30 mouse cellular contexts compared by ENCODE assay signal in genomic region chr12:54637033-54637432, GRCm38 (mm10). TPM values are rescaled to one million over a fixed set of nuclear protein-coding genes. Genes with fewer than 3 reads are reported as not detected.
DNase-seq lines count a peak whose midpoint lies in the region; ATAC-seq and TF ChIP-seq lines count a peak whose summit lies in the region.
"Had no signal": no experiment of that assay in that cellular context is flagged by ENCODE, and none has a peak within 500 bp of the region (broad histone marks: within the 10 kb centered on the region; RNA-seq: fewer than 3 reads in every experiment).

No protein-coding gene starts in this region.

- TF ChIP-seq CTCF in lung, postnatal 0 days (IDR thresholded peaks at IDR 0.05), result no peak

- TF ChIP-seq EP300 in lung, postnatal 0 days (IDR thresholded peaks at IDR 0.05), result no peak

- H3K4me1 ChIP-seq in lung, postnatal 0 days (ENCODE audit: insufficient read depth, low read depth, low read length), result no peaks in the 10 kb centered on the region
- H3K4me1 ChIP-seq: embryonic facial prominence, embryonic 10.5 days; embryonic facial prominence, embryonic 13.5 days; forebrain, embryonic 12.5 days; forebrain, embryonic 15.5 days; heart, embryonic 12.5 days; heart, embryonic 15.5 days had no signal

- H3K9ac ChIP-seq in lung, postnatal 0 days (replicated peaks; ENCODE audit: low read depth), result no peak overlapping the region
- H3K9ac ChIP-seq: embryonic facial prominence, embryonic 13.5 days; forebrain, embryonic 12.5 days; forebrain, embryonic 15.5 days; heart, embryonic 12.5 days; heart, embryonic 15.5 days; hindbrain, embryonic 14.5 days had no signal

- H3K27ac ChIP-seq in lung, postnatal 0 days (ENCODE audit: low read length), result no peak overlapping the region
- H3K27ac ChIP-seq: embryonic facial prominence, embryonic 10.5 days; embryonic facial prominence, embryonic 13.5 days; forebrain, embryonic 12.5 days; forebrain, embryonic 15.5 days; heart, embryonic 15.5 days; hindbrain, embryonic 14.5 days had no signal

- no peaks in the 10 kb centered on the region for H3K36me3 ChIP-seq in lung, postnatal 0 days (ENCODE audit: insufficient read depth, low read length)
- H3K36me3 ChIP-seq: embryonic facial prominence, embryonic 13.5 days; forebrain, embryonic 12.5 days; forebrain, embryonic 15.5 days; heart, embryonic 12.5 days; heart, embryonic 15.5 days had no signal

- WGBS in lung, postnatal 0 days, result 55% methylated on average over 1 of the region's 1 CpGs

- no peaks in the 10 kb centered on the region for H3K9me3 ChIP-seq in lung, postnatal 0 days (ENCODE audit: low read length)
- H3K9me3 ChIP-seq: embryonic facial prominence, embryonic 10.5 days; embryonic facial prominence, embryonic 13.5 days; forebrain, embryonic 12.5 days; forebrain, embryonic 15.5 days; G1E; heart, embryonic 12.5 days; heart, embryonic 15.5 days had no signal

- H3K27me3 ChIP-seq in lung, postnatal 0 days (replicated peaks; ENCODE audit: insufficient read depth, low read length), result no peaks in the 10 kb centered on the region
- H3K27me3 ChIP-seq: CH12.LX; embryonic facial prominence, embryonic 13.5 days; forebrain, embryonic 12.5 days; forebrain, embryonic 15.5 days; heart, embryonic 12.5 days; heart, embryonic 15.5 days; Patski had no signal

- no peak for ATAC-seq in lung, postnatal 0 days
- peak; percentile 58 for ATAC-seq in common myeloid progenitor, adult 5-6 weeks (replicated peaks; ENCODE audit: low read depth, poor library complexity, severe bottlenecking)
- ATAC-seq in megakaryocyte, adult 5-6 weeks (ENCODE audit: poor library complexity, severe bottlenecking), result peak; percentile 83
- ATAC-seq: forebrain, embryonic 15.5 days; intestine, postnatal 0 days; Patski had no signal

- H3K4me2 ChIP-seq in lung, postnatal 0 days (replicated peaks; ENCODE audit: low read depth, low read length), result no peak overlapping the region
- H3K4me2 ChIP-seq: embryonic facial prominence, embryonic 13.5 days; forebrain, embryonic 12.5 days; forebrain, embryonic 15.5 days; heart, embryonic 12.5 days; heart, embryonic 15.5 days; hindbrain, embryonic 14.5 days had no signal

- H3K4me3 ChIP-seq in lung, postnatal 0 days (ENCODE audit: low read depth, low read length), result no peak overlapping the region
- H3K4me3 ChIP-seq: embryonic facial prominence, embryonic 10.5 days; embryonic facial prominence, embryonic 13.5 days; erythroblast, embryonic 14.5 days; forebrain, embryonic 12.5 days; forebrain, embryonic 15.5 days; heart, embryonic 12.5 days; heart, embryonic 15.5 days had no signal

- peak; percentile 24 for DNase-seq in lung, postnatal 0 days (ENCODE audit: low spot score)
- DNase-seq in lung, postnatal 4 days, result no peak
- DNase-seq in c-Kit-positive CD71-positive TER-119-positive erythroid progenitor cells, embryonic 14.5 days (ENCODE audit: low spot score), result no peak
- DNase-seq in B cell, adult 2 months, result no peak
- DNase-seq in cerebellum, adult 8-10 months, result no peak
- DNase-seq: adrenal gland, postnatal 10 days; adrenal gland, postnatal 36 days; cerebellum, adult 18-20 months; cerebellum, adult 9-11 months; cerebellum, postnatal 25 days; embryo, embryonic 11 days; gastrocnemius, postnatal 10 days; gastrocnemius, postnatal 36 days; heart, adult 18-20 months; heart, postnatal 14 days; heart, postnatal 4 days had no signal

RNA-seq across cellular contexts. Expression of gene Sptssa, which starts 19.3 kb away (rescaled TPM):
- polyA plus RNA-seq in lung, postnatal 0 days (2015; fragmentation: Nextera tagmentation; extraction: Ambion mirVana), result 134 and 155 TPM in 2 replicates
- total RNA-seq in common myeloid progenitor, adult 5-6 weeks (2017), result 150 and 163 TPM in 2 replicates
- 200 and 220 TPM in 2 replicates for total RNA-seq in megakaryocyte, adult 5-6 weeks (2015)
- total RNA-seq in megakaryocyte, adult 5-6 weeks (2017), result 141 and 153 TPM in 2 replicates

RNA-seq across cellular contexts. Expression of gene Eapp, which starts 58.7 kb away (rescaled TPM):
- polyA plus RNA-seq in lung, postnatal 0 days (2015; fragmentation: Nextera tagmentation; extraction: Ambion mirVana), result 80.8 and 82.5 TPM in 2 replicates
- 55.4 and 62.9 TPM in 2 replicates for total RNA-seq in common myeloid progenitor, adult 5-6 weeks (2017)
- total RNA-seq in megakaryocyte, adult 5-6 weeks (2015), result 48.6 and 68.4 TPM in 2 replicates
- total RNA-seq in megakaryocyte, adult 5-6 weeks (2017), result 71.0 and 86.9 TPM in 2 replicates
